Mouse (Mus musculus) embryo, embryonic 10 days (tissue): ENCODE results near the gene Crybg1.
"Not testable (repeated sequence)": the region's sequence is repeated elsewhere in the genome, so short reads cannot be mapped to it uniquely, and the experiment has no call there.

Source experiments
- DNase-seq: peaks from one replicate; pipeline ENCODE4 v3.0.0-alpha.2; 2015; ENCODE audit warnings: low spot score

Crybg1 gene

GRCm38 (mm10) chr10:43964943-43965342 is 183.7 kb downstream of the Crybg1 start:
- no peak for DNase-seq

DNA sequence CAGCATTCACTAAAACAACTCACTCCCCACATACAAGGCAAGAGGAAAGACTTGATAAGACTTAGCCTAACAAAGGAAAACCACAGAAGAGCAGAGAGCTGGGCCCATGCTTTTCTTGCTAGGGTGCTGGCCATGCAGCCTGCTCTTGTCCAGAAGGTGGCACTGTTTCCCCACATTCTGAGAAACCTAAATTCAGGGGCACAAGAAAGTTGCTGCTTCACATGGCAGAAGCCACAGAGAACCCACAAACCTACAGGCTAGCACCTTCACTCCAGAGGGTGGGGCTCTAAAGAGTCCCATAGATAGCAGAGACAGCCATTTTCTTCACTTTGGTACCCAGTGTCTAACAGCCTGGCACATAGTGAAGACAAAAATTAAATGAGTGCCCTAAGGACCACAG is 194.7 kb downstream of the Crybg1 start:
- DNase-seq: peak; percentile 89

- DNase-seq: no peak
Measured at GRCm38 (mm10) chr10:43945435-43945834, 203.2 kb downstream of the Crybg1 start.

DNA sequence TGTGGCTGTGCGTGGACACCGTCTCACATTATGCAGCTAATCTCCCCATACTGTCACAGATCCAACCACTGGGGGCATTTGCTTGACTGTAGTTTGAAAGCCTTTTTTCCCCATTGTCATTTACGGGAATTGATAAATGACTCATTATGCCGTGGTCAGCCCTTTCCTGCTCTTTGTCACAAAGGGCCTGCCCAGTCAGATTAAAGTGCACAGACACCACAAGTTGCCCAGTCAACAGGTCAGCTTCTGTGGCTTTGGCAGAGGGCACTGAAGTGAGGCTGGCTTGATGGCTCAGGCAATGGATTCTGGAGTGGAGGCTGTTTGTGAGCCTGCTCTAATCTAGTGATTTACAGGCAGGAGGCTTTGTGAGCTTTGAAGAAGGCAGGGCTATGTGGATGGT is 204.9 kb downstream of the Crybg1 start:
- no peak for DNase-seq

DNA sequence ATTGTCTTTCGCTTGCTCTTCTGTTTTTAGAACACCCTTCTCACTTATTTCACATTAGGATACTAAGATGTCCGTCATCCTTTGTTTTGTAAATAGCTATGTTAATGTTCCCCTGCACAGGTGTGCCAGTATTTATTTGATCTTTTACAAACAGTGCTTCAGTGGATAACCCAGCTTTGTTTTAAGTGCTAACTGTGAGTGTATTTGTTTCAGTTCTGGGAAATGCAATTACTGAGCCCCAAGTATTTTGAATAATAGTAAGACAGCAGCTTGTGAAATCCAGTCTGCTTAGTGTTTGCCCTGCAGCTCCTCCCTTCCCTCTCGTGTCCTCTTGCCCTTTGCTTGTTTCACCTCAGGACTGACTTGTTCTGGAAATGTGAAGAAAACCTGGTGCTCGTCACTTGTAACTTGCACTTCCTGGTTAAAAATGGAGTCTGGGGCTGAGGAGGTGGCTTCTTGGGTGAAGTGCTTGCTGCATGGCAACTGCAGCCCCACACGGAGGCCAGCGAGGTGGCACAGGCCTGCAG is 209.5 kb downstream of the Crybg1 start:
- DNase-seq: no peak

- DNase-seq: no peak
Measured at GRCm38 (mm10) chr10:43928596-43928995, 220.1 kb downstream of the Crybg1 start.

GRCm38 (mm10) chr10:43927736-43928135 is 220.9 kb downstream of the Crybg1 start:
- DNase-seq: no peak

DNA sequence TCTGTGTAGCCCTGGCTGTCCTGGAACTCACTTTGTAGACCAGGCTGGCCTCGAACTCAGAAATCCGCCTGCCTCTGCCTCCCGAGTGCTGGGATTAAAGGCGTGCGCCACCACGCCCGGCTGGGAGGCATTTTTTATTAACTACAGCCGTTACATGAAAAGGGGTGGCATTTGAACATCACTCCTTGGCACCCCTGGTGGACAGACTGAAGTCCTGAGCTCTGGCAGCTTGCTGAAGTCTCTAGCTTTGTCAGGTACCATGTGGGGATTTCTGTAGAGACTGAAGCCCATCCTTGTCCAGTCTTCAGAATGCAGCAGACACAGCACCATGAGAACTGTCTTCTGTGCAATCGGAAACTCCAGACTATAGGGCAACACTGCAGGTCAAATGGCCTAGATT is 222.9 kb downstream of the Crybg1 start:
- not testable (repeated sequence) for DNase-seq

- DNase-seq: no peak
Measured at GRCm38 (mm10) chr10:43923096-43923495, 225.6 kb downstream of the Crybg1 start.

- peak; percentile 87 for DNase-seq
Measured at GRCm38 (mm10) chr10:43918696-43919608, 229.7 kb downstream of the Crybg1 start.

DNA sequence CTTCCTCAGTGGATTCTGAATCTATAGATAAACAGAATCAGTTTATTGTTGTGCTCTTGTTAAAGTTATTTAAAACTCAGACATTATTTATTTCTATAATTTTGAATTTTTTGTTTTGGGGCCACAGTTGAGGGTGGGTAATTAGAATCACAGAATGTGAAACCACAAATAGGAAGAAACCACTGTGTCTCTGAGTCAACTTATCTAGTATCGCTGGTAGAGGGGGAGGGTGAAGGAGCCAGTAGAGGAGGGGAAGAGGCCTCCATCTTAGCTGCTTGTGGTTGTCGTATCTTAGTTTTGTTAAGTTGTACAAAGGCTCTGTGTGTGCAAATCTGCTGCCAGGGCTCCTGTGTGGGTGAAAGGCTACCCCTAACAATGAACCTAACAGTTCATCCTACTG is 231.9 kb downstream of the Crybg1 start:
- DNase-seq: no peak

- DNase-seq: no peak
Measured at GRCm38 (mm10) chr10:43916181-43916580, 232.5 kb downstream of the Crybg1 start.

- no peak for DNase-seq
Measured at GRCm38 (mm10) chr10:43912236-43912635, 236.4 kb downstream of the Crybg1 start.

GRCm38 (mm10) chr10:43910873-43911142 is 237.8 kb downstream of the Crybg1 start:
- DNase-seq: no peak

DNA sequence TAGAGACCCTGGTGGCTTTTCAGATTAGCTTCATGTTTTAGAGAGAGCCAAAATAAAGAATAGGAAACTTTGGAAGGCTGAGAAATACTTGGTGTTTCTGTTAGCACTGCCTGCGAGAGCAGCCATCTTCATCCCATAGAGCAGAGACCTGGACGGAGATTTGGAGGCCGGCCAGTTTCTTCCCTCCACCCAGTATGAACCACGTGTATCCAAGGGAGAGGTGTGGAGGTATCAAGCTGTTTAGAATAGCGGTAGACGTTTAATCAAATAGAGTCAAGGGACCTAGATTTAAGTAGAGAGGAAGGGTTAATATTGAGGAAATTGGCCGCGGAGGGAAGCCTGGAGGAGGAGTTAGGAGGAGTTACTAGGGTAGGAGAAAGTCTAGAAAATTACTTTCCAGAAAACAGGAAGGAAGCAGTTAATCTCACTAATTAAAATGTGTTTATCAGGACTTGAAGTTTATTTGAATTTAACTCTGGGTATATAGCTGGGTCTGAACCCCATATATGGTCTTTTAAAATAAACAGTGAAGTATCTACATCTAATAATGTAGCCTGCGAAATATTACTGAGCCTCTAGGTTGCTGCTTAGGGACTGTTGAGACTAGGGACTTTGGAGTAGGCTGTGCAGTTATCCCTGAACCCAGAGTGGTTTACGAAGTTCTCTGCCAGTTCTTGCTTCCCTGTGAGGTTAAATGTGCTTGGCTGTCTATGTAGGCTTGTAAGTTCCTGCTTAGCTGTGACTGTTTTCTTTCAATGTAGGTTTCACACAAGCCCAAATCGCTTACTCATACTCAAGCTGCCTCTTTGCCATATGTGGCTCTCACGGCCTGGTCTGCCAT is 238.4 kb downstream of the Crybg1 start:
- DNase-seq: no peak

- DNase-seq: no peak
Measured at GRCm38 (mm10) chr10:43904569-43904968, 244.1 kb downstream of the Crybg1 start.

DNA sequence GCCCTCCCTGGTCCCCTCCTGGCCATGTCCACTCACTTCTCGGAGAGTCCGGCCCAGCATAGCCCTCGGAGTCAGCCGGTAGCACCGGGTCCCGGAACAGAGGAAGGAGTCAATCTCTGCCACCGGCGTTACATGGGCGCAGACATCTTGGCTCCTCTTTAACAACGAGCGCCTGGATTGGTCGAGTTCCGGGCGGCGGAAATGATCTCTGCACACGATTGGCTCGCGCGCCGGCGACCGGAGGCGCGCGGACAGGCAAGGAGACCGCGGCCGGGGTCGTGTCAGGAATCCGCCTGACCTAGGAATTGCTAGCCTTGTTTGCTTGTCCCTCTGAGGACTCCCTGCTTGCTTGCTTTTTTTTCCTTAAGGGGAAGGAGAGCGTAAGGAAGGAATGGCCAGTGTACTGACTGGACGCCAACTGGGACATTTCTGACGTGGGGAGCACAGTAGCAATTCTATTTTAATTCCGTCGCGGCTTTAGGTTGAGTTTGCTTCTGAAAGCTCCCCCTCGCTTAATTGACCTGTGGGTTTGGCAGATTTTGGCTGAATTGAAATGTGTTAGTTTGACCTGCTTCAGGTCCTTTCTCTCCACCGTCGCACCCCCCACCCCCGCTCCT is 247.0 kb downstream of the Crybg1 start, which contains the start of the genes Qrsl1 and Rtn4ip1:
Qrsl1 (minus strand) TSS at position 168 of the 617 bp plus-strand sequence.
Rtn4ip1 (plus strand) TSS at position 230 of the 617 bp plus-strand sequence.
- peak; percentile 94 for DNase-seq

GRCm38 (mm10) chr10:43900883-43901570 is 247.6 kb downstream of the Crybg1 start:
- peak; percentile 62 for DNase-seq
